Mouse (Mus musculus): ENCODE measurements around the gene Gm10295. TPM values are rescaled to one million over a fixed set of nuclear protein-coding genes. Genes with fewer than 3 reads are reported as not detected.

The Gm10295 gene
- polyA plus RNA-seq, 2 experiments: not detected

DNA sequence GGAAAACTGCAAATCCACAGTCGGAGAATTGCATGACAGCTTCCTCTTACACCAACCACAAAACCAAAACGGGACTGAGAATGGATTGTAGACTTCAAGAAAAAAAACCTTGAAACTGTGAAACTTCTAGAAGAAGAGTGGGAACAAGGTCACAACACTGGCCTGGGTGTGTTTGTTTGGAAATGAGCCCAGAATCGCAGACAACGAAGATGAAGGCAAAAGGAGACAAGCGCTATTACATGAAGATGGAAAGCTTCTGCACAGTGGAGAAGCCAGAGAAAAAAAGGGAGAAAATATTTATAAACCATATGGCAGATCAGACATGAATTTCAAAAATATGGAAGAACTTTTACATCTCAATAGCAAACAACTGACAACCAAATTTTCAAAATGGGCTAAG lies 4.3 kb upstream of the Gm10295 start:
- 49% methylated on average over 5 of the region's 5 CpGs for WGBS (ENCODE audit: insufficient replicate concordance)
- Histone ChIP-seq H3K27ac (no peak overlapping the region), H3K4me1 (replicated peaks; ENCODE audit: control insufficient read depth in 2 of 2, insufficient read depth in 2 of 2, low read length in 1 of 2) (no peaks in the 10 kb centered on the region), H3K4me3 (ENCODE audit: insufficient read depth in 1 of 2, low read depth in 2 of 2, low read length in 2 of 2) (no peak overlapping the region), H3K27me3 (ENCODE audit: control insufficient read depth, insufficient read depth, low read length) (no peaks in the 10 kb centered on the region), H3K4me2 (ENCODE audit: low read depth) (no peak overlapping the region), H3K9ac (replicated peaks) (no peak overlapping the region), H3K9me3 (ENCODE audit: control insufficient read depth, low read length) (no peaks in the 10 kb centered on the region), H3K36me3 (replicated peaks; ENCODE audit: control insufficient read depth, insufficient read depth, low read depth) (no peaks in the 10 kb centered on the region)
- ATAC-seq (ENCODE audit: insufficient read depth) (no peak), DNase-seq (ENCODE audit: low read depth in 3 of 3, low spot score in 3 of 3) (no peak)
- TF ChIP-seq CTCF (IDR thresholded peaks at IDR 0.05; ENCODE audit: low read depth) (no peak), EP300 (IDR thresholded peaks at IDR 0.05; ENCODE audit: low read depth) (no peak)

DNA sequence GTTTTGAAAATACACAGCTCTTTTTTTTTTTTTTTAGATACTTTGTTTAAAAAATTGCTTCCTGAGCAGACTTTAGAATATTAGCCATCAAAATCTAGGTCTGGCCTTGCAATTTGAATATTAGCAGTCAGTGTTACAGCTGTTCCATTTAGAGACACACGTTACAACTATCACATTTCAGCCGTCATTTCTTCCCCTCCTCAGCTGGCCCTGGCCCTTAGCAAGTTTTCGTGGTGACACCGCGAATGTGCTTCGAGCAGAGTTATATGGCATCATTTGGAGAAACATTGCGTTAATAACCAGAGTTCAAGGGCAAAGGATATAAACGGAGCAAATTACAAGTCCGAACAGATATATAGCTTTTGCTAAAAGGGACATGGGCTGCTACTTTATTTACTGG lies 2.4 kb downstream of the Gm10295 start:
- Histone ChIP-seq H3K27ac (no peak overlapping the region), H3K4me1 (replicated peaks; ENCODE audit: control insufficient read depth in 2 of 2, insufficient read depth in 2 of 2, low read length in 1 of 2) (no peaks in the 10 kb centered on the region), H3K9ac (replicated peaks) (no peak overlapping the region), H3K27me3 (ENCODE audit: control insufficient read depth, insufficient read depth, low read length) (no peaks in the 10 kb centered on the region), H3K4me2 (ENCODE audit: low read depth) (no peak overlapping the region), H3K9me3 (ENCODE audit: control insufficient read depth, low read length) (no peaks in the 10 kb centered on the region), H3K4me3 (ENCODE audit: insufficient read depth in 1 of 2, low read depth in 2 of 2, low read length in 2 of 2) (no peak overlapping the region), H3K36me3 (replicated peaks; ENCODE audit: control insufficient read depth, insufficient read depth, low read depth) (no peaks in the 10 kb centered on the region)
- ATAC-seq (ENCODE audit: insufficient read depth) (no peak), DNase-seq (ENCODE audit: low read depth in 3 of 3, low spot score in 3 of 3) (no peak)
- WGBS (ENCODE audit: insufficient replicate concordance): 74% methylated on average over 9 of the region's 9 CpGs
- TF ChIP-seq CTCF (IDR thresholded peaks at IDR 0.05; ENCODE audit: low read depth) (no peak), EP300 (IDR thresholded peaks at IDR 0.05; ENCODE audit: low read depth) (no peak)

DNA sequence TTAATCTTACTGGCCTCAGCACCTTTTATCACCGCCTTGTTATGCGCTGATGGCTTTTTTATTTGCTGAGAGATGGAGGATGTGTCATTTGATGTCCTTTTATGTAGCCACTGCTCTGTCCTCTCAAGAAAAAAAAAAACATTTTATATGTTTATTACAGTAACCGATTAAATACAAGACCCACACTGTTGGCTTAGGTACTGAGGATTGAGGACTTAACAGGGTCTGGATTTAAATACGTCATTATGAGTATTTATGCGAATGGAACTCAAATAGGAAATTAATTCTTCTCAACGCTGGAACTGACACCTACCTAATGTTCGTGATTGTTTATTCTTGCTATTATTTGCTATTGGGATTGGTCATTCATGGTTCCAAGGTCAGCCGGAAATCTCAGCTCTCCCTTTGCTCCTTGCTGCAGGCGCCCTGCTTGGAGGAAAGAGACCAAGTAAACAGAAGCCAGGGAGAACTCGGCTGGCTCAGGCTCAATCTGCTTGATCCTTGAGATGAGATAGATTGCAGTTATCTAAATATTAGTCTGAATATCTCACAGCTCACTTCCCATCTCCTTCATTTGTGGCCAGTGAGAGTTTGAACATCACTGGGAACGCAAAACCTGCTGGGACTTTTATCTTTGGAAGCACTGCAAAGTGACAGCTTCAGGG lies 26.2 kb downstream of the Gm10295 start:
- Histone ChIP-seq H3K9ac (replicated peaks) (no peak overlapping the region), H3K9me3 (ENCODE audit: control insufficient read depth, low read length) (no peaks in the 10 kb centered on the region), H3K4me1 (replicated peaks; ENCODE audit: control insufficient read depth in 2 of 2, insufficient read depth in 2 of 2, low read length in 1 of 2) (no peaks in the 10 kb centered on the region), H3K36me3 (replicated peaks; ENCODE audit: control insufficient read depth, insufficient read depth, low read depth) (no peaks in the 10 kb centered on the region), H3K4me3 (ENCODE audit: insufficient read depth in 1 of 2, low read depth in 2 of 2, low read length in 2 of 2) (no peak overlapping the region), H3K27me3 (ENCODE audit: control insufficient read depth, insufficient read depth, low read length) (no peaks in the 10 kb centered on the region), H3K4me2 (ENCODE audit: low read depth) (no peak overlapping the region), H3K27ac (no peak overlapping the region)
- DNase-seq (ENCODE audit: low read depth in 3 of 3, low spot score in 3 of 3) (no peak), ATAC-seq (ENCODE audit: insufficient read depth) (no peak)
- WGBS (ENCODE audit: insufficient replicate concordance): 63% methylated on average over 11 of the region's 11 CpGs
- TF ChIP-seq CTCF (IDR thresholded peaks at IDR 0.05; ENCODE audit: low read depth) (no peak), EP300 (IDR thresholded peaks at IDR 0.05; ENCODE audit: low read depth) (no peak)

DNA sequence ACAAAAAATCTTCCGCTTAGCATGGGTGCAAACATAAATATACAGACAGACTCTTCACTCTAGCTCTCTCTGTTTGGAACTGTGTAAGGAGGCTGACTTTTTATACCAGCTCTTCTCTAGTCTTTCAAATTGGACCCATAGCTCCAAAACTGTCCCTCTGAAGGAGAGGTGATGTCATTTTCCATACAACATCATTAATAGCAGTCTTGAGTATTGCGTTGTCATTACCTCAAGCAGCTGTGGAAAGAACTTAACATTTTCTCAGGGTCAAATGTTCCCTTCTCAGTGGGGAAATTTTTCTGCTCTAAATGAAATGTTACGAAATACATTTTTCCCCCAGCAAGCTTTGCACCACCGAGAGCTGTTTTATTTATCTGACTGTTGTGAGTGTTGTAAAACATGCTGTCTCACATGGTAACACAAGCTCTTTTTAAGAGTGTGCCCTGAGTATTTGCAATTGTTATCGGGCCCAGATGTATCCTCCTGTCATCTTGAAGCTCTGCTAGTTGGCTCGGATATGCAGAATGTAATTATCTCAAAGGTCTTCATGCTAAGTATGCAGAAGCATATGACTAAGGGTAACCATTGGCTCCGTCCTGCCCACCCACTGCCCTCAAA lies 38.0 kb downstream of the Gm10295 start:
- H3K27ac ChIP-seq: no peak overlapping the region

DNA sequence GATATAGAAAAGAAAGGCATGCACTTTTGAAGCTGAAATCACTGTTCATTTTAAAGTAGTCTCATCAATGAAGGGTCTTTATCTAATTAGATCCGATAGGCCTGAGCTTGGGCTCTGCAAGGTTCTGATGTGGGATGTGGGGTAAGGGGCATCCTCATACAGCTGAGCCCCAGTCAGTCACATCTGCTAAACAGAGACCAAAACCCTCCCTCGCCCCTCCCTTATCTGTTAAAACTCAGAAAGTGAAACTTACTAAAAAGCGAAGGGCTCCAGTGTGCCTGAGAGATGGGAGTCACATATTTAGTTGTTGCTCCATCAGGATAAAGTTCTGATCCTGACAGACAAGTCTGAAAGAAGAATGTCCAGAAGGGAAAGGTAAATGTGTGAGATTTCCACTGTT lies 38.9 kb downstream of the Gm10295 start:
- Histone ChIP-seq H3K27ac (no peak overlapping the region), H3K9me3 (ENCODE audit: control insufficient read depth, low read length) (no peaks in the 10 kb centered on the region), H3K27me3 (ENCODE audit: control insufficient read depth, insufficient read depth, low read length) (no peaks in the 10 kb centered on the region), H3K4me1 (replicated peaks; ENCODE audit: control insufficient read depth in 2 of 2, insufficient read depth in 2 of 2, low read length in 1 of 2) (peaks cover 0 to 6% of the 10 kb centered on the region in 2 experiments; a peak in 2 of 4 replicates), H3K4me3 (ENCODE audit: insufficient read depth in 1 of 2, low read depth in 2 of 2, low read length in 2 of 2) (no peak overlapping the region), H3K9ac (replicated peaks) (no peak overlapping the region), H3K36me3 (replicated peaks; ENCODE audit: control insufficient read depth, insufficient read depth, low read depth) (no peaks in the 10 kb centered on the region), H3K4me2 (ENCODE audit: low read depth) (no peak overlapping the region)
- TF ChIP-seq CTCF (IDR thresholded peaks at IDR 0.05; ENCODE audit: low read depth) (no peak), EP300 (IDR thresholded peaks at IDR 0.05; ENCODE audit: low read depth) (no peak)
- 53% methylated on average over 3 of the region's 3 CpGs for WGBS (ENCODE audit: insufficient replicate concordance)
- ATAC-seq (ENCODE audit: insufficient read depth) (no peak), DNase-seq (ENCODE audit: low read depth in 3 of 3, low spot score in 3 of 3) (no peak)

More for the DNA sequence above, 38.0 kb downstream of the Gm10295 start:
- no peak for ATAC-seq (ENCODE audit: insufficient read depth)
- no peak for DNase-seq (ENCODE audit: low read depth in 3 of 3, low spot score in 3 of 3)
- no peak overlapping the region for H3K4me2 ChIP-seq (ENCODE audit: low read depth)
- H3K4me3 ChIP-seq (ENCODE audit: insufficient read depth in 1 of 2, low read depth in 2 of 2, low read length in 2 of 2): no peak overlapping the region
- H3K27me3 ChIP-seq (ENCODE audit: control insufficient read depth, insufficient read depth, low read length): no peaks in the 10 kb centered on the region
- H3K9ac ChIP-seq (replicated peaks): no peak overlapping the region
- H3K9me3 ChIP-seq (ENCODE audit: control insufficient read depth, low read length): no peaks in the 10 kb centered on the region
- peaks cover 0 to 6% of the 10 kb centered on the region in 2 experiments; a peak in 2 of 4 replicates for H3K4me1 ChIP-seq (replicated peaks; ENCODE audit: control insufficient read depth in 2 of 2, insufficient read depth in 2 of 2, low read length in 1 of 2)
- TF ChIP-seq EP300 (IDR thresholded peaks at IDR 0.05; ENCODE audit: low read depth): no peak
- 49% methylated on average over 7 of the region's 7 CpGs for WGBS (ENCODE audit: insufficient replicate concordance)
- no peaks in the 10 kb centered on the region for H3K36me3 ChIP-seq (replicated peaks; ENCODE audit: control insufficient read depth, insufficient read depth, low read depth)

Data from liver, embryonic 14.5 days (tissue).